Mouse (Mus musculus): ENCODE measurements at regions not wholly inside any gene's neighbourhood (a gene's known extent, or its start where the extent isn't known, plus 50 kb on each side); places are given as distances from the start of the nearest gene placed in this dataset.
A peak's percentile ranks its signal among the peaks of the same experiment; 100 is the strongest.

DNA sequence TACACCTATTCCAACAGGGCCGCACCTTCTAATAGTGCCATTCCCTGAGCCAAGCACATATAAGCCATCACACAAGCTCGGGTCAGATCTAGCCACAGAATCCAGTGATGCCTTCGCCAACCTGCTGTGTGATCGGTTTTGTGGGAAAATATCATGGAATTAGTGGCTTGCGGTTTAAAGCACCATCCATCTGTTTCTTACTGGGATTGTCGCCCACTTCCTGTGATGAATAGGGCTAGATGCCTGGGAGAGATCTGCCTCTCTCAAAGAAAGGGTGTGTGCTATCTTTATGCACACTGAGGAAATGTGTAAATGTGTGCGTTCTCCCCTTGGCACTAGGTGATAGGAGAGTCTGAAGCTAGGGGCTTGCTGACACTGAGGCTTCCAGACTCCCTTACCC, 154.5 kb upstream of the Smim23 start:
- DNase-seq, result no peak

DNA sequence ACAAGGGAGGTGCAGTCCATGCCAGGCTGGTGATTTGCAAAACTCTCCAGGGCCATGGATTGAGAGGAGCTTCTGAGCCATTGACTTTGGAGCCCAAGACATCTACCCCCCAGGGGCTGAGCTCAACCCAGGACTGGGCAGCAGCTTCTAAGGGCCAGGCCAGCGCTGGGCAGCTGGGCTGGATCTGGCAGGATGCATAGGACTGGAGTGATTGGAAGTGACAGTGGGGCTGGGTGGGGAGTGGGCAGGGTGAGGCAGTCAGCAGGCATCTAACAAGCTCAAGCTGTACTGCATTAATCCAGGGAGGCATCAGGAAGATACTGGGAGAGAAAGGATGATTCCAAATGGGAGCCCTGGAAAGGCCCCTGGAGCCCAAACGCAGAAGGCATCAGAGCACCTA, 152.2 kb upstream of the Smim23 start:
- no peak for DNase-seq

DNA sequence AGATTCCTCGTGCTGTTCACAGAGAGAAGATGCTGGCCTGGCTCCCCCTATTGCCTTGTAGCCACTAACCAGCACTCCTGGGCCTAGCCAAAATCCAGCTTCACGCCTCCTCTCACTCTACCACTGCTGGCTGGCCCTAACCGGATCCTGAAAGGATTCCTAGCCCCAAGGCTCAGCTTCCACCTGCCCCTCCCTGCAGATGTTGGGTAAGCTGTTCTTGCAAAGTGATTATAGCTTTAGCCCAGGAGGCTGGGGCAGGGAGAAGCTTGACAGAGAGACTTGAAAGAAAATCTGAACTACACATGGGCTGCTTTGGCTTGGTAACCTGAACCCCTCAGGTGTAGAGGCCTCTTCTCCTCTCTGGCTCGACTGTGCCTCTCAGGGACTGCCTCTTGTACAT, 149.0 kb upstream of the Smim23 start:
- DNase-seq, result no peak

DNA sequence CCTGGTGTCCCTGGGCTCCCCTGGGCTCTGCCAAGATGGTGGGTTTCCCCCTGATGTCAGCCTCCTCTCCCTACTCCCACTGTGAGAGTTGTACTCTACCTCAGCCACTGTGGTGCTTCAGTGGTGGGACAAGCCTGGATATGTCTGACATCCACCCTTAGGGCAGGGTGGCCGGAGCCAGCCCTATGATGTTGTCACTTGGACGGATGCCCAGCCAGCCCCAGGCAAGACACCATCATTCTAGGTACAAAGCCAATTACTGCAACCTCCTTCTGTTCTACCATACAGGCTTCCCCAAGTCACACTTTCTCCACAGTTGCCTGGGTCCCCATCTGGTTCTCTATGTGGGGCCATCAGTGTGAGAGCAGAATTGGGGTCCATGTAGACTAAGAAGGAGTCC, 141.0 kb upstream of the Smim23 start:
- DNase-seq, result no peak

DNA sequence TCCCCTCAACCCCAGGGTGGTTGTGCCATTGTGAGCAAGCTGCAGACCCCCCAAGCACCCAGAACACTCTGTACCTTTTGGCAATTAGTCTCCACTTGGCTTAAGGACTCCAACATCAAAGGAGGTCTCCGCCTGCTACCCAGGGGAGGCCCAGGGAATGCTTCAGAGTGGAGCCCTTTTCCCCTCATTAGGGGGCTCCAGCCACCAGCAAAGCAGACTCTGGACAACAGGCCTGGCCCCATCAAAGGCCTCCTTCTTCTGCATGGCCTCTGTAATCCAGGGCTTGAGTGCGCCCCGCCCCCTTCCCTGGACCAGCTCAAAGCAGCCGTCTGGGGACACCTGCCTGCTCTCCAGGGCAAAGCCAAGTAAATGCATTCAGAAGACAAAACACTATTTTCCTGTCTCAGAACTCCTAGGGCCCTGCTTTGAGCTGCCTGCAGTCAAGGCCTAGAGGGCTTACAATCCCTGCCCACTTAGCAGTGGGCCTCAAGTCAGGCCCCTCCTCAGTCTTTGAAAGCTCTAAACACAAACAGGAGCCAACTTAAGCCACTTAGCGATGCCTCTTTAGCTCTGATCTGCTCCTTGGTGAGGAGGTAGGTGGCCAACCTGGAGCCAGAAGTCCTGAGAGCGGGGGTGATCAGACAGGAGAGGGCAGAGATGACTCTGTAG, 139.4 kb upstream of the Smim23 start:
- no peak for DNase-seq

DNA sequence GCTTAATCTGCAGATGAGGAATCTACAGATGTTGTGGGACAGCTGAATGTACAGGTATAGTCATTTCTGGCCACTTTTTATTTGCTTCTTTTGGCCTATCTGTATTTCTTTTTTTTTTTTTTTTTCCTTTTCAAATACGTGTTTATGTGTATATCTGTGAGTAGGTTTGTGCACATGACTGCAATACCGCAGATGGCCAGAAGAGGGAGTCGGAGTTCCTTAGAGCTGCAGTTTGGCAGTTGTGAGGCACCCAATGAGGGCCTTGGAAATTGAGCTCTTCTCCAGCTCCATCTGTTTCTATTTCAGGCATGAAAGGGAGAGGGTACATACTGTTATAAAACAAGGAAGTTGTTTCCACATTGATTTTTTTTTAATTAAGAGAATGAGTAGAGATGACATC, 137.2 kb upstream of the Smim23 start:
- no peak for DNase-seq

DNA sequence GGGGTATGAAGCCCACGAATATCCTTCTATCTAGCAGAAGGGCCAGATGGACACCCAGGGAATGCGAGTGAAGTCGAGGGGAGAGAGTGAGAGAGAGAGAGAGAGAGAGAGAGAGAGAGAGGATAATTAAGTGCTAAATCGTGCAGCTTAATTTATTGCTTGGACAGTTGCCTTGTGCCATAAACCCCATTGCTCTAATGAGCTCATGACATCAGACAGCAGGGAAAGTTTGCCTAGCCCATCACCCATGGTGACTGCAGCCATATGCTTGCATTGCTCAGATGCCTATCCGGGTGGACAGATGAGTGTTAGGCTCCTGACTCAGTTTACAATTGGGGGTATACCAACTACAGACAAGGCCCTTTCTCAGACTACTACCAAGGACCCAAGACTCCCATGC, 134.6 kb upstream of the Smim23 start:
- no peak for DNase-seq

DNA sequence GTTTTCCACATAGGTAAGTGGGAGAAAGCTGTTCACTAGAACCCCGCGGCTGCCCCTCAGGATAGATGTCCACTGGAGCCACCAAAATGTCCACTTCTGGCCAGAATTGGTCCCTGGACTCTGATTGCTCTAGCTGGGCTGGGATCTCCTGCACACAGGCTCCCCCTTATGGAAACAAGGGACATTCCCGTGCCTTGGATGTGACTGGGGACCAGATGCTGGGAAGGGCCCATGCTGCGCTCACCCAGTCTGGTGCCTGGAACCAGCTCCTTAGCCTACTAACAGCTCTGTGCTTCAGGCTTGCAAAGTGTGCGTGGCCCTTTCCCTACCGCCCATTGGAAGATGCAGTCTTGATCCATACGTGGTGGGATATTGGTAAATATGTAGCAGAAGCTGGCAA, 132.6 kb upstream of the Smim23 start:
- peak; percentile 25 for DNase-seq

DNA sequence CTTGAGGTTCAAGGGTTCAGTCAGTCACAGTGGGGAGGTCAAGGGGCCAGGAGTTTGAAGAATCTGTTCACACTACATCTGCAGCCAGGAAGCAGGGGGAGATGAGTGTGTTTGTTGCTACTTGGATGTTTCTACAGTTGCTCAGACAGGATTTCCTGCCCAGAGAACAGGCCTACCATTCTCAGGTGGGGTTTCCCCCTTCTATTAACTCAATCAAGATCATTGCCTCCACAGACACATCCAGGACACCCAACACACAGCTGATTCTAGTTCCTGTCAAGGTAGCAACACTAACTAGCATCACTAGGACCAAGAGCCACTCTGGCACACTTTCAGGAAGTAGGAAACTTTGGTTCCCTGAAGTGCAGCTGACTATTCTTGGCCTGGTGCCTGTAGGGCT, 127.9 kb upstream of the Smim23 start:
- DNase-seq, result no peak

DNA sequence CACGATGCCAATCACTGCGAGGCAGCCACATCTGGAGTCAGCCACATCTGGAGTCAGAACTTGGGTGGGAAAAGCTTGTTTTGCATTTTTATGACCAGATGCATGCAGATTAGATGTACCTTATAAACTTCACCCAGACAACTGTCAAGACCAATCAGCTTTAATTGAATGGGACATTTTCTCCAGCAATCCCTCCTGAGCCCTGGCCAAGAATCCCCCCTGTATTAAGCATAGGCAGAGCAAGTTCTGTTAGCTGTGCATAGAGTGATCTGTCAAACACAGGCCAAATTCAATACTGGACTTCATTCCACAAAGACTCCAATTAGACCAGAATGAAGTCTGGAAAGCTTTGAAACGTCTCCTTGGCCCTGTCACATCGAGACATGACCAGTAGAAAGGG, 123.7 kb upstream of the Smim23 start:
- DNase-seq, result no peak

DNA sequence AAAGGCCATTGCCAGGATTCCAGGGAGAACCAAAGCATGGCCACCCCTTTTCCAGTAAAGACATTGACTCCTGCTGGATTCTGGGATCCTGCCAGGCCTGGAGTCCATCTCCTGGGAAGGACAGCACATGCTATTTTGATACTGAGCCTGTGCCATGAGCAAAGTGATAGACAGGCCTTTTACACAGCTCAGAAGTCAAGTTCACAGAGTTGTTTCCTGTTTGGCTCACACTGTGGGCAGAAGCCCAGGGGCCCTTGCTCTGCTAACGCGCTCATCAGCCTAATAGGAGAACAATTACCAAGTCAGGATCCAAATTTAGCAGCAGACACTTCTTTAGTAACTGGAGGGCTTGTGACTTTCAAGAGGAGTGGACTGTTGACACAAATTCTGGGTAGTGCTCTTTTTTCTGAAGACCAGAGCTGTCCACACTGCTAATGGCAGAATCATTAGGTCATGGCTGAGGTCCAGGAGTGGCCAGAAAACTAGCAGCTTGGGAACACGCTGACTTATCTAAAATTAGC, 122.1 kb upstream of the Smim23 start:
- no peak for DNase-seq

DNA sequence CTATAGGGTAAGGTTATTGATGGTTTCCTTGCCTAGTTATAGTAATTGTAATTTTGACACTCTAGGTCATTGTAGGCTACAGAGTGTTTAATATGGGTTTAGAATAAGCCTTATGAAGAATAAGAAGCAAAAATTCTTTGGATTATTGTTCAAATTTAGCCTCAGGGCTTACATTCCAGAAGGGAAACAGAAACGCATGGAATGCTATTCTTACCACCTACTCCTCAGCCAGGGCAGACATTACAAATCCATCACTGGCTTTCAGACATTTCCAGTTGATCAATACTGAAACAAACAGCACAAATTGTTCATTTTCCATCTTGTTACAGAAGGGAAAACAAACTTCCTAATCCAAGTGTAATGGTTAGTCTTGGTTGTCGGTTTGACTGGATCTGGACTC, 120.7 kb upstream of the Smim23 start:
- DNase-seq, result no peak

DNA sequence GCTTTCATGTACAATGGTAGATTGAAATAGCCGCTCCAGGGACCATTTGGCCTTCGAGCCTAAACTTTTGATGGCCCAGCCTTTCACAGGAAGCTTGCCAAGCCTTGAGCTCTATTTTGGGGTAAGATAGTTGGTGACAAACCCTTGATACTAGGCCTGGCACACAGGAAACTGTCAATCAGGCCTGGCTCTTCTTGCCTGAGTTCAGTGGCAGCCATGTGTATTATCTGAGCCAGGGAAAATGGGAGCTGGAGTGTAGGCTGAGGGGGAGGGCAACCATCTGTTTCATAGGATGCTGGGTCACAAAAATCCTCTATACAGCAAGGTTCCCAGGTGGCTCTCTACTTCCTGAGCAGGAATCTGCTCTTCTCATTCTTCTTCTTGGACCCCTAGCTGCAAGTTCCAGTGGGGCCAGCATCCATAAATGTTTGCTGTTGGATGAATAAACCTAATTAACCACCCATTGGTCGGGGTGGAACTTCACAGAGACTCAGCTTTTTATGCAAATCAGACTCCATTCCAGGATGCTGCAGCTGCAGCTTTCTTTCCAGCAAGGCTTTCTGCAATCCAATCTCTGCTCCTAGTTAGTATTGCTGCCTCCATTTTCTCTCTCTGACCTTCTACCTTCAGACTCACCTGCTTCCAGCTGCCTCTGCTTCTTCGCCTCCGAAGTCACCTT, 117.1 kb upstream of the Smim23 start:
- no peak for DNase-seq

DNA sequence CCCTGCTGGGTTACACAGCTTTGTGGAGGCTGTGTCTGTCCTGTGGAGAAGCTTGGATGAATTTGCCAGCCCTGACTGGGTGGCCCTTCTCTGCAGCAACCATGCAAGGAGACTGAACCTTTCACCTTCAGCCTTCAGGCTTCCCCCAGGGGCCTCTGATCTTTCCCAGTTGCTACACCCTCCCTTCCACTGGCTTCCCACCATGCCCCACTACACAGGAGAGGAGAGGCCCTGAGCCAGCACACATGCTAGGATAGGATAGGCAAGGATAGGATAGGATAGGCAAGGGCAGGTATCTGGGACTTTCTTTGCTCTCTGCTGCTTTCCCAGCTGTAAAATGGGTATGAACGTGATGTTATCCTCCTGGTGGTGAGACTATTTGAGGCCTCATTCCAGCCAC, 114.7 kb upstream of the Smim23 start:
- no peak for DNase-seq

DNA sequence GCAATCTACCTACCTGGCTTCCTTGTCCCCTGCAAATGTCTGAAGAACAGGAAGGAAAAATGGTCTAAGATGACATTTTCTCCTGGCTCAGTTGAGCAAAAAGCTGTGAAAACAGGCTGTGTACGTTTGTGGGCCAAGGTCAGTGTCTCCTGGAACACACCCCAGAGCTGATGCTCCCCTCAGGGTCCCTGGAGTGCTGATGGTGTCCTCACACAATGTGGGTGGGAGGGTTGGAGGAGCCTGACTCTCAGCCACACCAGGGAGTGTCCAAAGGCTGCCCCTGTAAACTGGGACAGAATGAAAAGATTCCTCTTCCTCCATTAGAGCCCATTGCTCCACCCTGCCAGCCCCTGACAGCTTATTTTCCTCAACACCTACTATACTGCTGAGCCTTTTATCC, 112.8 kb upstream of the Smim23 start:
- no peak for DNase-seq

DNA sequence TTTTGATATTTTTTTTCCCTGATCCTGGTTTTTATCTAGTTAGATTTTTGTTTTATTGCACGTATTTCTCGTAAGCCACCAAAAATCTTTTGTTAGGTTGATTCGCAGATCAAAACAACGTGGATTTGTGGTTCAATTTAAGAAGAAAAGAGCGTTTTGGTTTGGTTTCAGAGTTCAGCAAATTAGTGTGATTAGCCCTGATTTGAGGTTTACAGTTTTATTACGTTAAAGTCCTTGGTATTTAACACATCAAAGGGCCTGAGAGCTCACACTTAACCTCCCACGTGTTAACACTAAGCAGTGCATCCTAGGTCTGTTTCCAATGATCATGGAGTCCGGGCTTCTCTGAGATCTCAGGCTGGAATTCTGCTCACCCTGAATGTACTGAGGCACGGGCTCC, 107.5 kb upstream of the Smim23 start:
- DNase-seq, result no peak

DNA sequence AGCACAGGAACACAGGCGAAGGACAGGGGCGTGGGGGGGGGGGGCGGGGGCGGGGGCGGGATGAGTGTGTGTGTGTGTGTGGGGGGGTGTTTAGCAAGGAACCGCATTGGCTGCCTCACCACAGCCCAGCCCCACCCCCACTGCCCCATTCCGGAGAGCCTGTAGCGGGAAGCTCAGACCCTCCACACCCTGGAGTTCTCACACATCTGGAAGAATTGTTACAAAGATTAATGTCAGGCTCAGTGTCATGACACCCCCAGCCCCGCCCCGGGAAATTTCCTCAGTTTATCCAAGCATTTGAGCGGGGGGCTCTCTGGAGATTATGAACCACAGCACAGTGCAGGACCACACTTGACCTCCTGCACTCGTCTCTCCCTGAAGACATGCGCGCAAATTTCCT, 106.6 kb upstream of the Smim23 start:
- no peak for DNase-seq

DNA sequence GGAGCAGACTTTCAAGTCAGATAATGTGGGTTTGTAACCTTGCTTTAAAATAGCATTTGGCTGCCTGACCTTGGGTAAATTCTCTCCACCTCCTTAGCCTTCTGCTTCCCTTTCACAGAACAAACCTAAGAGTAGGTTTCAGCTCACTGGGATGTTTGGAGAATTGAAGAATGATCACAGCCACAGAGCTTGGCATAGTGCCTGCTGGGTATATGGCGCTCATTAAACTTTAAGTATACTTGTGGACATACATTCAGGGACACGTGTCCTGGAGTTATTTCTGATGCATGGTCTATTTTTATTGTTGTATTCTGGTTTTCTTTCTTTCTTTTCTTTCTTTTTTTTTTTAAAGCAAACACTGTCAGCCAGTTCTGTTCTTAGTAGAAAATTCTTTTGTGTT, 104.4 kb upstream of the Smim23 start:
- DNase-seq, result no peak

DNA sequence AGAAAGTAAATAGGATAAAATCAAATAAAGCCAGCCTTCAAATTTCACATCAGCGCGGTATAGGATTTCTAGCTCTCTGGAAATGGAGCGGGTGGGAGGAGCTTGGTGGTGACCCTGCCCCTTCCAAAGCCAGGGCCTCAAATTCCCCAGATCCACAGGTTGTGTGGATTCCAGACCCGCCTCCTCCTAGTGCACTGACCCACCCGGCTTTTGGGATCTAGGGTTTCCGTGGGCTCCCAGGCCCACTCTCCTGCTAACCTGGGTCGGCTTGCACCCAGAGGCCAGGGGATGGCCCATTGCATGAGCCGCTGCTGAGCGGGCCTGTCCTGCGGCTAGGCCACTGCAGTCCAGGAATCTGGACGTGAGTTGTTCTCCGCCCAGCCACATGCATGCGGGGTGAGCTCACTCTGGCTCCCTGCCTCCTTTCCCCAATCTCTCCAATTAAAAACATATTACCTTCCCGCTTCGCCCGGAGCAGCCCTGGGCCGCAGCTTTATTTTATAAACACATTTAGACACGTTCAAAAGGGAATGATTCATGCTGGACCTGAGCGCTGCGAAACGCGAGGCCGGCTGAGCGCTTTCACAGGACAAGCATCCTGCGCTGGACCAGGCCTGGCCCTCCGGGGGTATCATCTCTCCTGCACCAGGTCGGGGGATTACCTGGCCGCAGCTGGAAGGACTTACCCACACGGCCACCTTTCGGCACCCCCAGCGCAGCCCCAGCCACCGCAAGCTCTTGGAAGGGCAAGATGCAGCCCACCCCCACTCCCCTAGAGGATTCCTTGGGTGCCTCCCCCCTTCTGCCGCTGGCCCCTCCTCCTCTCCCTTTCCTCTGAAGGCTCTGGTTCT, 101.2 kb upstream of the Smim23 start:
- peak; percentile 44 for DNase-seq

DNA sequence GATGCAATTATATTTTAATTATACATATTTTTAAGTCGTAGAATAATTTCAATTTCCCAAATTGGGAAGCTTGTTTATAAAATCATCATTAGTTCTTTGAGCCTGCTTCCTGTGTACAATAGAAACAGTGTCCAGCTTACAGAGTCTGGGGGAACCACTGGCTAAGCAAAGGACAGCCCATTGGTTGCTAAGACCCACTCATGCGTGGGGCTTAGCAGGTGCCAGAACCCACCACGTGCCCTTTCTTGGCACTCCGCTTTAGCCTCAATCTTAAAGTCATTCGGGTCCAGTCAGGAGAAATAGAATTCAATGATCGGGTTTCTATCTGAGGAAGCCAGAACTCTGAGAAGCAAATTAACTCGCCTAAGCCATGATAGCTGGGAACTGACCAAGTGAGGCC, 100.5 kb upstream of the Smim23 start:
- no peak for DNase-seq

DNA sequence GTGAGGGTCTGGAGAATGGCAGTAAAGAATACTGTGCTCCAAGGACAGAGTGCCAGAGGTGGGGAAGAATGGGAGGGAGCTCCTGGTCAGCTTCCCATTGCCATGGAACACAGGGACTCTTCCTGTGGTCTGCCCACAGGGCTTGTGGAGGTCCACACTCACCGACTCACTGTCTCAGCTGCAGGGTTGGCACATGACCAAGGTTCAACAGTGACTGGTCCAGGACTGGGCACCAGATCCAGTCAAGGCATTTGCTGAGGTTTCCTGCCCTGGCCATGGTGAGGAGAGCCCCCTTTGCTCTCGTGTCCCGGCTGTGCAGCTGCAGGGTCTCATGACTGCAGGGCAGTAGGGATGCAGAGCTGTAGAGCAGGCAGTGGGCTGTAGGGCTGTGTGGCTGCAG, 88.7 kb upstream of the Smim23 start:
- no peak for DNase-seq

DNA sequence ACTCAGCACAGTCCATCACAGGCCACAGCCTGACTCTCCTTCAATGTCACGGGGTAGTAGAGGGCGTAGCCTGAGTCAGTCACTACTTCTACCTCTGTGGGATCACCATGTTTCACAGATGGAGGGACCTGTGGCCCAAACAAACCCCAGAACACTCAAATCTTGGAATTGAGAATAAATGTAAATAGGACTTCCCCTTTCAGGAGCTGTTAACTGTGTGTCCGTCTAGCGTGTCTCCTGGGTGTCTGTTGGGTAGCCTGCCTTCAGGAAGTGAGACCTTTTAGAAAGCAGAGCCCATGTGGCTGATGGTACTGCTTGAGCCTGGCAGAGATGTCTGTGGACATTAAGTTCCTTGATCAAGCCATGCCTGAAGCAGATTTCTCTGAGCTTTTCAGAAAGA, 87.4 kb upstream of the Smim23 start:
- no peak for DNase-seq

DNA sequence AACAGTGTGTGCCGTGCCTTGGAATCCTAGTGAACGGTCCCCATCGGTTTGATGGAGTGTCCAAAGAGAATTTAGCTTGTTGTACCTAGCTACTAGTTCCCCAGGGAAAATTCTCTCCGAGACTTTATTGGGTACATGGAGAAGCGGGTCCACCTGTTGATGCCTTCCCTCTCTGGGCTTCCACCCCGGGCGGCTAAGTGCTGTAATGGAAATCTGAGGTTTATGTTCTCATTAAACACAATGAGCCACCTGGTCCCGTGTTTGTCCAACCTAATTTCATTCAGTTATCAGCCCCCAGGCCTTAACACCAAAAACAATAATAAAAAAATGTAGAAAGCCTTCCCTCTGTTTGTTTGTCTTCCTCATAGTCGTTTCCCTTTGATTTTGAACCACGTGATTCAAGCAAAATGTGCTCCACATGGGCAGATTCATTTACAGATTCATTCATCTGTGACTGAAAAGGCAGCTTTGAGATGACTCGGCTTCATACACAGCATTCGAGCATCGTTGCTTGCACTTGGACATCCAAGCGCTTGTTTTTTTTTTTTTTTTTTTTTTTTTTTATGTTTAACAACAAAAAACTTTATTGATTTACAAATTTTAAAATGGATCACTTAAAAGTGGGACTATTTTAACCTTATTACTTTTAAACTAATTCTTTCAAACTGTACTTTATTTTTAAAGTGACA, 84.5 kb upstream of the Smim23 start:
- DNase-seq, result no peak

All from lung, postnatal 36 days (tissue).